Mouse (Mus musculus) cerebellum, postnatal 4 days (tissue): ENCODE results near the gene Rab37.

ENCODE experiments used
- DNase-seq, 2 experiments: peaks; one replicate each; pipeline ENCODE4 v3.0.0; 2022; ENCODE audit warnings: low spot score in 2 of 2, mixed read lengths in 1 of 2

The Rab37 gene

DNA sequence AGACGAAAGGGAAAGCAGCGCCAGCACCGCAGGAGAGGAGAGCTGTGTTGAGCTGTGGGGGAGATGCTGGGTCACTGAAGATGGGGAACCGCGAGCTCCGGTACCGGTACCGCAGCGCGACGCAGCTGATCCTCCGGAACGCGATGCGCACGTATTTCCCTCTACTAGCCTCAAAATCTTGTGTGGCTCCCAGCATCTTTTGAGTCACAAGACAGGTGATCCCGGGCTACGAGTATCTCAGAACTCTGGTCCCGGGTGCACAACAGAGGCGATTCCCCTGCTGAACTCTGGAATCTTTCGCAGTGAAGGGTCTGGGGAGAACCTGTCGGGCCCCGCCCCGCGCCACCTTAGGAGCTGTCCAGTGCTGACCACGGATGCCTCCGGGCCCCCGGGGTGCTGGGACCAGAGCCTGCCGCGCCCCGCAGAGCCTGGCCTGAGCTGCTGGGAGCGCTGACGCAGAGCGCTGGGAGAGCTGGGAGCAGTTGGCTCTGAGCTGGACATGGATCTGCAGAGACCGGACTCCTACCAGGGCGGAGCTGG is at the start of gene Rab37:
Gene Rab37, plus strand, starts transcription at position 70 of the 540 bp plus-strand sequence.
- no peak for DNase-seq

DNA sequence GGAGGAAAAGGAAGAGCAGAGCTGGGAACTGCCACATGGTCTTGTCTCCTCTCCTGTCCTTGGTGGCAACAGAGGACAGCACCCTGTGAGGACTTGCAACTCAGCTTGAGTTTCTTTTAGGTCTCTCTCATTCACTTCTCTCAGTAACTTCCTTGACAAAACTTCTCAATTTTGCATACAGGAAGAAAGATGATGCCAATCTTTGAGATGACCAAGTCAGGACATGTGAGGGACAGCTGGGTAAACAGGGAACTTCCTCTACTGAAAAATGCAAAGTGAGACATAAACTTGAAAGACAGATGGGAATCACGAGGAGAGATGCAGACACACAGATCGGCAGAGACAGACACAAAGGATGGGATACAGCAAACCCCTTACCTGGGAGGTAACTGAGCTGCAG is 43.0 kb upstream of the Rab37 start, which contains the start of gene Cd300ld3:
Gene Cd300ld3, minus strand, starts transcription at position 151 of the 400 bp plus-strand sequence.
- DNase-seq = no peak

DNA sequence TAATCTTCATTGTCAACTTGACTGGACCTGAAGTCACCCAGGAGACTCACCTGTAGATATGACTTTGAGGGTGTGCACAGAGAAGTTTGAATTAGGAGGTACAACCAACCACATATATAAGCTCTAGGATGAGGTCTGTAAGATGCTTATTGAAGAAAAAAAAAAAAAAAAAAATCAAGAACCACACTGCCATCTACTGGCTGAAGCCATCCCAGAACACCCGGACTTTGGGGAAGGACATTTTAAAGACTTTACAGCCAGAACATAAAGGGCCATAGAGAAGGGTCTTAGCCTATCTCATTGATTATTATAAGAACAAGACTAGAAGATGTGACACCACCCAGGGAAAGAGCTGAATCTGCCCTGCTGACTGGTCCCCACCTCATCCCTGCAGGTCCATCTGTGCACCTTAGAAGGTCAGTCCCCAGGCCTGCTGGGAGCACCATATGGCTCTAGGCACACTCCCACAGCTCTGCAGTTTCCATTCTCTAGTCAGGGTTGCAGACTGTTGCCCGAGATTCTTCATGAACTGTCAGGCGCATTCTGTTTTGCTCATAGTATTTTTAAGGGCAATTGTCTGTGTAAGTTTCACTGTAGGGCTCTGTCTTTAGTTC is 41.8 kb upstream of the Rab37 start:
- DNase-seq = no peak

DNA sequence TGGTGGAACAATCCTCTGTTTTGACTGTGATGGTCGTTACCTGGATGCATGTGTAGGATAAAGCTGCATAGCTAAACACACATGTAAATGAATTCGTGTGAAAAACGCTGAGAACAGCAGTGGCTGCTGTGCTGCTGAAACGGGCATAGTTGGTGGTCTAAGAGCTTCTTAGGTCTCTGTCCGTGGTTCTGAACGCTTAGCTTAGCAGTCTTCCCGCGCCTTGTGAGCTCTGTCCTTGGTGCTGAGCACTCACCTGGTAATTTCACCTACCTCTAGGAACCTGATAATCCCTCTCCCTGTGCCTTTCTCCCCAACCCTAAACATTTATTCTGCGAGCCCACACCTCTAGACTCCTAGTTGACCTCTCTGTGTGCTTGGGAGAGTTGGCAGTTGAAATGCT is 39.0 kb upstream of the Rab37 start:
- no peak for DNase-seq

DNA sequence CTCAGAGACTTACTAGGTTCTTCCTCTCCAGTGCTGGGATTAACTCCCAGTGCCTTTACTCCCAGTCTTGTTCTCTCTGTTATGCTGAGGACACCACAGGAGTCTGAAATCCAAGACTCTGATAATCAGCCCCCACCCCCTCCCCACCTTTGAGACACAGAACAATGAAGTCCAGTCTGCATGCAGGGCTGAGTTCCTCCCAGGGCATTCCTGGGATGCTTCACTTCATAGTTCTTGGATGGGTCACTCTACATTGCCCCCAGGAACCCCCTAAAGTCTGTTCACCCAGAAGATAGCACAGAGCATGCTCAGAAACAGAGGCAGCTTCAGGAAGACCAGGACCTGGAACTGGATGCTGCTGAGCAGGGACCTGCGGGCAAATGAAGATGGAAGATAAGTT is 38.2 kb upstream of the Rab37 start:
- DNase-seq = peak in 1 of 2 experiments; percentile 8

DNA sequence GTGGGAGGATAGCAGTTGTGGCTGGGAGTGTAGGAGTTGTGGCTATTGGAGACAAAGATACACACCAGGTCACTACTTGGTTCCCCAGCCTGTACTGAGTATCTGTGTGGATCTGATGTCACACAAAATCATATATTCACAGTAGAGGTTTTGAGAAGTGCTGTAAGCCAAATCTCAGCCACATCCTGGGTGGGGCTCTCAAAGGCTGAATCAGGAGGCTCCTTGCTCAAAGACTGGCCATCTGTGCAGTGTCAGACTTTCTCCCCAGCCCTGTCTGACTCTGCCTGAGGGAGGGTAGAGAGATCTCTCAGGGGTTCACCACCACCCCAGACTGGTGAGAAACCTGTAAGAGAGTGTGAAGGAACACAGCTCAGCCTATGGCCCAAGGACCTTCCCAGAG is 36.7 kb upstream of the Rab37 start:
- no peak for DNase-seq

DNA sequence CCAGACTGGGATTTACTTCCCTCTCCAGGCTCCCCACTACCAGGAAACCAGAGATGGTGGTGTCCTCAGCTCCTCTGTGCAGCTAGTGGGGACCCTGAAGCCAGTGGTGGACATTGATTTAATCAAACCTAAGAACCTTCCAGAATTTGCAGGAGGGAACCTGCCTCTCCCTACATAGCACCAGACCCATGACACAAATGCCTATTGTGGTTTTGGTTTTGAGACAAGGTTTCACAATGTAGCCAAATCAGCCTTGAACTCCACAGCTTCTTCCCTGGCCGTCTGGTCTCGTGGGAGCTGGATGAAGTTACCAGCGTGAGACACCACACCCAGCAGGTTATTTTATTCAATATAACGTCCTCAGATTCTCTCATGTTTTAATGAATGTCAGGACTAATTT is 32.5 kb upstream of the Rab37 start:
- DNase-seq = no peak

DNA sequence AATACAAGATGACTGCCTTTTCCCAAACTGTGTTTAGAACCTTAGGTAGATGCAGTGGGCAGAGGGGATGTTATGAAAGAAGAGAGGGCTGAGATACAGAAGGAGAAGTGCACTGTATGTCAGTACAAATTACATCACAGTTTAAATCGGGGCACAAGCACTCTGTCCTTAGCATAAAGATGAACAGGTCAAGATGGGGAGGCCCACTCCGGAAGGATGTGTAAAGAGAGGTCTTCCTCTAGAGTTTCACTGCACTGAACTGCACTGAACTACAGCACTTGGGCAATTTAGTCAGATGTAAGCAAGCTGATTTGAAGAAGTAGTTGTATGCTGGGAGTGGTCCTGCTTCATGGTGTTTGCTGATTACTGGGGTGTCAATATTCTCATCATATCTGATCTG is 31.4 kb upstream of the Rab37 start:
- DNase-seq = no peak

DNA sequence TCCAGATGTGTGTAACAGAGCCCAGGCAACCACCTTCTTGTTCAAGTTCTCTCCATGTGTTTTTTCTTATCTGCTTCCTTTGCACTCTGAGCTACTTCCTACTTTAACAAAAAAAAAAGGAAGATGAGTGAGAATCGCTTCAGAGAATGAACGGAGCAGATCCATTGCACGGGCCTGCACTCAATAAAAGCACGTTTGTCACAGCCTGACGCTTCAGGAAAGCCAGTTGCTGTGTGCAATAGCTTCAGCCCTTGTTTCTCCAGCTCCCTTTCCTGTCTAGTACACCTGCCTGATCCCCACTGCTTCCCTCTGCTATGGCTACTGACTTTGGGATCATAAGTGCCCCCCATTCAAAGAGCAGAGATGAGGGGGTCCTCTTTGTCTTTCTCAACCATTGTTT is 29.2 kb upstream of the Rab37 start, which contains the start of gene Cd300e:
Gene Cd300e, minus strand, starts transcription at position 101 of the 400 bp plus-strand sequence.
- no peak for DNase-seq

DNA sequence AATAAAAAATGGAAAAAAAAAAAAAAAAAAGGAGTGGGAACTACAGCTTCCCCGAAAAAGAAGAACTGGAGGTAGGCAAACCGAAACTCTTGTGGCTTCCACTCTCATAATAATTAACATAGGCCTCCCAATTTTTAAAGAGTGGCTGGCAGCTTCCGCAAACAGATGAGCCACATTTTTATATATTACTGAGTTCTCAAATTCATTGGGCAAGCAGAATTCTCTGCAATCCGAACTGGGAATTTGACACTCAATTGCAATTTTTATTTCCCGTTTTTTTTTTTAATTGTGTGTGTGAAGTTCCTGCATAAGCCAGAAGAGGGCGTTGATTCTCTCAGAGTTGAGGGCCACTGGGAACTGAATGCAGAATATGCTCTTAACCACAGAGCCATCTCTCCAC is 24.5 kb upstream of the Rab37 start:
- no peak for DNase-seq

DNA sequence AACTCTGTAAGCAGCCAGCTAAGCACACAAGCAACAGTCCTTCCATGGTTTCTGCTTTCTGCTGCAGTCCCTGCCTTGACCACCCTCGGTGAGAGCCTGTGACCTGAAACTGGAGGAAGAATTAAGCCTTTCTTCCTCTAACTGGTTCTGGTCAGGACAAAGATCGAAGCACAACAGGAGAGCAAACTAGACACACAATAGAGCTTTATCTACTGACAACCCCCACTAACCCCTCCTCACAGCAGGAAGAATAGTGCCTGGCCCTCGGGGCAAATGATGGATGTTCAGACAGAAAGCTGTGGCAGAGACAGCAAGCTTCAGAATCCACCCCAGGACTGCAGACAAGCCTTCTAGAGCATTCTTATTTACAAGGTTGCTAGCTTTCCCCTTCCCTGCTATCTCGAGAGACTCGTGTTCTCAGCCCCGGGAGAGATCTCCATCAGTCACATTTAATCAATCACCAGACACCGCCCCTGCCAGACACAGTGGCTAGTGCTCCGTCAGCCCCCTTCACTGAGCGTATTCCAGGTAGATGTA is 20.1 kb upstream of the Rab37 start:
- no peak for DNase-seq

DNA sequence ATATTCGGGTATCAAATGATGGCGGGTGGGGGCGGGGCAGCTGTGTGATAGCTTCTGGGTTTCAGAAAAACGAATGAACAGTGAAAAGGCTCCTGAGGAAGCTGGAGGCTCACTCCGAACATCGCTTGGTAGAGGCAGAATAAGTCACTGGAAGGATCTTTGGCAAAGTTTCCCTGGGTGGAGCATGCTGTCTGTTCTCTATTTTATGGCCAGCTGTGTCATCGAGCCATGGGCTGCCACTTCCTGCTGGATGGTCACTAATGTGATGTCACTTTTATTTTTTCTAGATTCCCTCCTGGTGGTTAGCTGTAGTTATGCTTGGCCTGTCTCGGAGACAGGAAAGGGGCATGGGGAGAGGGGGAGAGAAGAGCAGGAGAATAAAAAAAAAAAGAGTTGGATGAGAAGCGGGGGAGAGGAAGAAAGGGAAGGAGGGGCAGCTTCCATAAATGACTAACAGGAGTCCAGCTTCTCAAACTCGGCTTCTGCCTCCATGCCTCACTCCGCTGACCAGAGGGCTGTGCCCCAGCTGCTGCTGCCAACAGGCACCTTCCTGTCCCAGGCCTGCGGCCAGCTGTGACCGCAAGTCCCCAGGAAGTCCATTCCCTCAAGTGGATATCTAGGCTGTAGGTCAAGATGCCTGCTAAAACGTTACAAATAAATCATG is 19.5 kb upstream of the Rab37 start:
- peak in 1 of 2 experiments; percentile 20 for DNase-seq

DNA sequence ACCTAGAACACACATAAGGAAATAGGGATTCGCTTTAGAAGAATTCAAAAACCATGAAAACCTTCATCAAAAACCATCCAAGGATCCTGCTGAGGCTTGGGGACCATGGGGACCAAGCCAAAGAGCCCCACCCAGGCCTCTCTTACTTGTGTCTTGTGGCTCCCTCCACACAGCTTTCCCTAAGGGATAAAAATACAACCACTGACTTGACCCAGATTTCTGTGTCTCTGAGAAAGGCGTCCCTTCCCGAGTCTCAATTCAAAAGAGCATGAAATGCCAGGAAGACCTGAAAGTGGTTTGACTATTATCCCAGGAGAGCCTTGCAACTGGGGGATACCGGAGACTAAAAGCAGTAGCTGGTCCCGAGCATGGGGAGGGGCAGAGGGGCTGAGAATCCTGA is 18.2 kb upstream of the Rab37 start:
- DNase-seq = no peak

DNA sequence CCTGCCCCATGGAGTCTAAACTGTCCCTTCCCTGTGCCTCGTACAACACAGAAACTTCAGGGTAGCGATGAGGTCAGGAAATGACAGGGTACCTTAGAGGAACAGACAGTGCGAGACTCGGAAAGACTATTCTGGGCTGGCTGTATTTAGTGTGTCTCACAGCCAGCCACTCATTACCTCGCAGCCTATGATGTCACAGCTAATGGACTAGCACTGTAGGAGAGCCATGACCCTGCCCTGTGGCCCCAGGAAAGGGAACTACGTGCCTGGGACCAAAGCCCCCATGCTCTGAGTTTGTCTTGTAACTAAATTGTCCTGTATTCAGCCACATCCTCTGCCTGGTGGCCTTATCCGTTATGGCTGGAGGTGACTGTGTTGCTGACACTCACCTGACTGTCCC is 15.8 kb upstream of the Rab37 start:
- DNase-seq = no peak

DNA sequence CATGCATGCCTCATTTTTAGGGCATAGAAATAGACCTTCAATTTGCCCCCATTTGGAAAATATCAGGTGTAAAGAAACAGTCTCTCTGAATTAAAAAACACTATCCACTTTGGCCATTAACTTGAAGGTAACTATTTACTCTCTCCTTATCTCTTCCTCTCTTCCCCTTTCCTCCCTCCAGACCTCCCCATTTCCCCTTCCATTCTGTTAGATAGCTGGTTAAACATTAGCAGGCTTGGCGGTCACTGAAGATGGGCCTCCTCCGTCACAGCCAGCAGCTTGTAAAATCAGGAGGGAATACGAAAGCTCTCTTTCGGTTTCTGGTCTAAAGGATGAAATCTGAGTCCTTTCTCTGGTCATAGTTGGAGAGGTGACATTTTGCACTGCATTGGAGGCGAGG is 15.4 kb upstream of the Rab37 start:
- no peak for DNase-seq

DNA sequence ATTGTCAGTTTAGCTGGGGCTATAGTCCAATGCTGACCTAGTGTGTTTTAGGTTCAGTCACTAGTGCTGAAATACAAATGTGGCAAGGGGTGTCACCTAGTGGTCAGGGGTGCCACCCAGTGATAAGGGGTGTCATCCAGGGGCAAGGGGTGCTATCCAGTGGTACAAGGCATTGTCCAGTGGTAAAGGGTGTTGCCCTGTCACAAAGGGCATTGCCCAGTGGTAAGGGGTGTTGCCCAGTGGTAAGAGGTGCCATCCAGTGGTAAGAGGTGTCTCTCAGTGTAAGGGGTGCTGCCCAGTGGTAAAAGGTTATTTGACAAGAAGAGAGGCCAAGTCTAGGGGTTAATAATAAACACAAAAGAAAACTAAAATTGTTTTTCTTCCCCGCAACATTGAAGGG is 13.8 kb upstream of the Rab37 start:
- no peak for DNase-seq

DNA sequence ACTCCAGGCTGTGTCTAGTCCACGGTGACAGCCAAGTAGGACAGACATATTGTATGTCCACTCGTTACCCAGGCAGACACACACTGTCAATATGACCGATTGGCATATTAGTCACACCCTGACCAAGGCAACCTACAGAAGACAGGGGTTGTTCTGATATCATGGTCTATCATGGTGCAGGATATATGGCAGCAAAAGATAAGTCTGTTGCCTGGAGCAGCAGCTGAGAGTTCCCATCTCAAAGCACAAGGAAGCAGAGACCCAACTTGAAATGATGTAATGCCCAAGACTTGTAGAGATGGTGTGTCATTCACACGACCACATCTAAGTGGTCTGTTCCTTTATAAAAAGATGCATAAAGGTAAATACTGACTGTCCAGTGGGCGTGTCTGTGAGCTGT is 12.6 kb upstream of the Rab37 start:
- DNase-seq = no peak

DNA sequence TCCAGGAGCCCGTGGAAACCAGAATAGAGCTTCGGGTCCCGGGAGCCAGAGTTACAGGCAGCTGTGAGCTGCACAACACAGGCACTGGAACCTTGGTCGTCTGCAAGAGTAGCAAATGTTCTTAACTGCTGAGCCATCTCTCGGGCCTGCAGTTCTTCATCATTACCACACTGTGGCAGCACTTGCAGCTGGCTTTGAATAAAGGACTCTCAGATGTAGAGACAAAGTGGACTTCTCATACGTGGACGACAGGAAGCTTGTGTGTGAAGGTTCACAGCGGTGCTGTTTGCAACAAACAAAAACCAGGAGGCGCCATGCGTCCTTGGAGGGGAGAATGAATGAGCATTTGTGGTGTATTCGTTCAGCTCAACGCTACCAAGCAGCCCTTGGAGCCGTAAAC is 10.3 kb upstream of the Rab37 start:
- DNase-seq = peak in 1 of 2 experiments; percentile 50

DNA sequence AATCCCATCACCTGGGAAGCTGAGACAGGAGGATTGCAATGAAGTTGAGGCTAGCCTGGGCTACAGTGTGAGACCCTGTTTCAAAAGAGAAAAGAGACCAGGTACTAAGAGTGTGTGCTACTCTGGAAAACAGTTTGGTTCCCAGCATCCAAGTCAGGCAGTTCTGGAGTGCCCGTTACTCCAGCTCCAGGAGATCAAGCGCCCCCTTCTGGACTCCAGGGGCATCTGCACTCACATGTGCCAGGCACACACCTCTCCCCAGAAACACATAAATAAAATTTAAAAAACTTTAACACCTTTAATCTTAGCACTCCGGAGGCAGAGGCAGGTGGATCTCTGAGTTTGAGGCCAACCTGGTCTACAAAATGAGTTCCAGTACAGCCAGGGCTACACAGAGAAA is 9.9 kb upstream of the Rab37 start:
- DNase-seq = no peak

DNA sequence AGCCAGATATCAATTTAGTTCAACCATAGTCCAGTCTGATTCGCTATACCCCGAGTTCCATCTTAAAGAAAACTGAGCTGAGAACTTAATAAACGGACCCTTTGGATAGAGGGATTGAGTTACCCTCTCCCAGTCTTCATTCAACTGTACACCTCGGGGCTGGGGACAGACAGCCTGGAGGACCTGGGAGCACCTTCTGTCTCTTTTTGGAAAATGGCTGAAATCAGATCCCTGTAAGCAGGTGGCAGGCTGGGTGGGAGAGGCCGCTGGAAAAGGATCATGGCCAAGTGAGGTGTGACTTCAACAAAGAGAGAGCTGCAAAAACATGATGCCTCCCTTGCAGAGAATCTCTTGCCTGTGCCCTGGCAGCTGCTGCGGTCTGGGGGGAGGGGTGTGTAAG is 9.0 kb upstream of the Rab37 start:
- DNase-seq = no peak

DNA sequence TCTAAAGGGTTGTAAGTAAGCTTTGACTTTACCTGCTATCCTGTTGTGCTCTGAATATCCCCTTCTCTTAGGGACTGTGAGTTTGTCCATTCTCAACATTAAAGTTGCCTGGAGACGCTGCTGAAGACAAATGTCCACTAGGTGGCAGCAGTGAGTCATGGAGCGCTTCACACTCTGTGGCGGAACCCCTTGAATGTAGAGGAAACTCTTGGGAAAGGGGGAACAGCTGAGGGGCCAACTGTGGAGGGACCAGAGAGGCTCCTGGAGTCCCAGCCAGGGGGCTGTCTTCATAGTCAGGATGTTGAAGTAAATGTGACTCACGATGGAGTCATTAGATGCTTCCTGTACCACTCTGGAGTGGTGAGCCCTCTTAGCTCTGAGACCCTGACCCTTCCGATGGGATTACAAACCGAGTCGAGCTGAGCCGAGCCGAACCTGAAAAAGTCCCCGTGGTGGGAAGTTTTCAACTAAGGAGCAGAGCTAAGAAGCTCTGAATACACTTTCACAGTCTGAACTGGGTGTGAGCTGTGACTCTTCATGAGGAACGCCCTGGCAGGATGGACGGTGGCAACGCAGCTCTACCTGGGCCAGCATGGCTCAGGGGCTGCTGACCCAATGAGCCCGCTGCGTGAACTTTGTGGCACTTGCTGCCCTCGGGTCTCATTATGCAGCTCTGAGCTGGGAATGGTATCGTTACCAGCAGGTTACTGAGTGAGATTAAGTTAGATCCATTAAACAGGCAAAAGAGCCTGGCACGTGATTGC is 7.7 kb upstream of the Rab37 start:
- DNase-seq = peak; percentile 54 to 85

DNA sequence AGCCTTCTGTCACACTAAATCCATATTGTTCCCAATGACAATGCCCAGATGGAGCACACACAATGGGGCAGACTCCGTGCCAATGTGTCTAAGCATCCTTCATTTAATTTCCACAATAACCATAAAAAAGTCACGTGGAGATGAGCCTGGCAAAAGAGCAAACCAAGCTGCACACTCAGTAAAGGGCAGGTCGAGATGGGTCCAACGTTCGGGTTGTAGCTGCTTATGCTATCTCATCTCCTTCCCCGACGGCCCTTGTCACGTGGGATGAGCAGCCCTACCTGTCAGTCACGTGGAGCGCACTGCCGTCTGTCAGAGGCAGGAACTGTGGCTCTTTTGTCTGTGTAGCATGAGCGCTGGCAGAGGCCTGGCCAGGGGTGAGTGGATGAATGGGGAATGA is 6.6 kb upstream of the Rab37 start:
- no peak for DNase-seq
